Mouse (Mus musculus) intestine, embryonic 15.5 days (tissue): Measurements from ENCODE around the gene Bglap. TPM values are rescaled to one million over a fixed set of nuclear protein-coding genes. Genes with fewer than 3 reads are reported as not detected.

Experiments used
- ATAC-seq: fragments of 200-750 bp; cut with Nextera tagmentation; 2 replicates; pipeline ENCODE4 v1.8.0; 2017; ENCODE audit warnings: moderate TSS enrichment, moderate library complexity
- H3K27ac ChIP-seq: fragments of 300-500 bp; sonication (generic); 2 replicates; pipeline ENCODE4 v1.5.1; 2015; ENCODE audit warnings: mild to moderate bottlenecking, inconsistent platforms
- H3K27me3 ChIP-seq: fragments of 300-500 bp; sonication (generic); replicated peaks from 2 replicates; pipeline ENCODE4 v1.6.1; 2015; ENCODE audit warnings: inconsistent platforms
- H3K36me3 ChIP-seq: fragments of 300-500 bp; sonication (generic); 2 replicates; pipeline ENCODE4 v1.6.1; 2015; ENCODE audit warnings: inconsistent platforms
- H3K4me1 ChIP-seq: fragments of 300-500 bp; sonication (generic); replicated peaks from 2 replicates; pipeline ENCODE4 v1.6.1; 2015; ENCODE audit warnings: inconsistent platforms
- H3K4me2 ChIP-seq: fragments of 300-500 bp; sonication (generic); replicated peaks from 2 replicates; pipeline ENCODE4 v1.6.1; 2015; ENCODE audit warnings: mild to moderate bottlenecking, inconsistent platforms
- H3K4me3 ChIP-seq: fragments of 300-500 bp; sonication (generic); replicated peaks from 2 replicates; pipeline ENCODE4 v1.5.1; 2015; ENCODE audit warnings: inconsistent platforms
- H3K9ac ChIP-seq: fragments of 300-500 bp; sonication (generic); 2 replicates; pipeline ENCODE4 v1.6.1; 2015; ENCODE audit warnings: inconsistent platforms
- H3K9me3 ChIP-seq: fragments of 300-500 bp; sonication (generic); 2 replicates; pipeline ENCODE4 v1.6.1; 2016; ENCODE audit warnings: inconsistent platforms
- WGBS: fragments of 180-500 bp; shearing (Covaris S2); methylation state at CpG from one replicate; pipeline ENCODE4 v1.1.7; 2015; 5-methylcytosine and 5-hydroxymethylcytosine counted together
- polyA plus RNA-seq: library from polyadenylated mRNA; unstranded; fragments of >200 nt; fragmentation: Nextera tagmentation; extraction: Ambion mirVana; gene quantifications from 2 replicates; pipeline ENCODE4 v1.2.1, GENCODE M21; 2015

Gene Bglap
- polyA plus RNA-seq, 1 experiment from 2014 or later: not detected

DNA sequence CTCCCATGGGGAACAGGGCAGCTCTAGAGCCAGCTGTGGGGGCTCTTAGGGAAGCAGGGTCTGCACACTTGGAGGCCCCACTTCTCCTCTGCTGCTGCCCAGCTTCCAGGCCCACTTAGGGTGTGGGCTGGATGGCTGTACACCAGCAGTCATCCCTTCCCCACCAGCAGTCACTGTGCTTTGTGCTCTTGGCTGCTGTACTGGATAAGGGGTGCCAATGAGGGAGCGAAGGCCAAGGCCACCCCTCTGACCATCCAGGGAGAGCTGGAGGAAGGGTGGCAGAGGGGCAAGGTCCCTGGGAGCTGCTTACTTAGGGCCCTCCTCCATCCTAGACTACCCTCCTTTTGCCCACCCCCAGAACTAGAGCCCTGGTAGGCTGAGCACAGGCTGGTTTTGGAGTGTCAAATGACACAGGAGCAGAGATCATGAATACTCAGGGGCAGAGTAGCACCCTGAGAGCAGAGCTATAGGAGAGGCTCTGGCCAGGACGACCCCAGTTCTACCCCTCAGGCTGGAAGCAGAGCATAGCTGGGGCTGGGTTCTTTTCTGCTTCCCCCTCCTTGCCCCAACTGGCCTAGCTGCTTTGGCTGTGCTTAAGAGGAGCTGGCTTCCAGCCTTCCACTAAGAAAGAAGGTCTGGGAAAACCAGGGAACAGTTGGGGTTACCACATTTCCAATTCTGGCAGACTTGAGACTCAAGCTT lies 22.5 kb downstream of the Bglap start:
- no peak overlapping the region for H3K9ac ChIP-seq
- H3K9me3 ChIP-seq: no peaks in the 10 kb centered on the region
- WGBS: 88% methylated on average over 2 of the region's 2 CpGs
- no peak overlapping the region for H3K27ac ChIP-seq
- H3K36me3 ChIP-seq: peaks cover 53% of the 10 kb centered on the region
- H3K4me3 ChIP-seq: no peak overlapping the region
- no peak for ATAC-seq
- peaks cover 13% of the 10 kb centered on the region for H3K4me1 ChIP-seq
- peaks cover 14% of the 10 kb centered on the region for H3K27me3 ChIP-seq
- no peak overlapping the region for H3K4me2 ChIP-seq

DNA sequence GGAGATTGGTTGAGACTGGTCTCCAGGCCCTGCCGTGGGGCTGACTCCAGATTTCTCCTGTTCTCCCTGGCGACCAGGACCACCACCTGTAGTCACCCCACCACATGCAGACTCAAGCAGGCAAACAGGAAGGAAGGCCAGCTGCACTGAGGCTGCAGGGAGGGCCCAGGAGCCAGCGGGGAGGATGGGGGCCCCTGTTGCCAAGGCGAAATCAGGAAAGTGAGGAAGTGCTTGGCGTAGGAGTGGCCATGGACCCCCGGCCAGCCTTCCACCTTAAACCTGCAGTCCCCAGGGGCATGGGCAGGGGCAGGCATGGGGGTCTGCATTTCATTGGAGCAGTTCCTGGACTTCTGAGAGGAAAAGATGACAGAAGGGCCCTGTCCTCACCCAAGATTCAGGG lies 23.2 kb downstream of the Bglap start:
- Histone ChIP-seq H3K4me2 (no peak overlapping the region), H3K9me3 (no peaks in the 10 kb centered on the region), H3K4me3 (no peak overlapping the region), H3K4me1 (peaks cover 13% of the 10 kb centered on the region), H3K27ac (no peak overlapping the region), H3K36me3 (peaks cover 59% of the 10 kb centered on the region), H3K9ac (no peak overlapping the region), H3K27me3 (peaks cover 12% of the 10 kb centered on the region)
- WGBS: 82% methylated on average over 6 of the region's 6 CpGs
- no peak for ATAC-seq

GRCm38 (mm10) chr3:88359989-88360388 lies 24.3 kb downstream of the Bglap start:
- Histone ChIP-seq H3K27me3 (peaks cover 4% of the 10 kb centered on the region), H3K4me3 (no peak overlapping the region), H3K4me1 (peaks cover 13% of the 10 kb centered on the region), H3K4me2 (no peak overlapping the region), H3K36me3 (peaks cover 70% of the 10 kb centered on the region), H3K27ac (no peak overlapping the region), H3K9me3 (no peaks in the 10 kb centered on the region), H3K9ac (no peak overlapping the region)
- ATAC-seq: no peak
- WGBS: 64% methylated on average over 3 of the region's 3 CpGs

DNA sequence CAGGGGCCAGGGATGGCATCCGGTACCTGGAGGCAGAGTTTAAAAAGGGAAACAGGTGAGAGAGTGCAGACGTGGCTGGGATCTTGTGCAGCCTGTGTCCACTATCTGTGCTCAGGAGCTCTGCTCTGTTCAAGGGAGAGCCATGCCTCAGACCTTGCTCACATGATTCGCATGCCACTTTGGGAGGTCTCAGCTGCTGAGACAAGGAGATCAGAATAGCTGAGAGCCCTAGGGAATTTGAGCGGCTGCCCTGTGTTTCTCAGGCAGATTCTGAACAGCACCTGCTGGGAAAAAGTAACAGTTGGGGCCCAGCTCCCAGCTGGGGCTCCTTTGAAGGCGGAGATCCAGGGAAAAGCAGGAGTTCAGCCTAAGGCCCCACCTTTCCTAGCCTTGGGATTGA lies 24.7 kb downstream of the Bglap start:
- Histone ChIP-seq H3K4me2 (no peak overlapping the region), H3K4me1 (peaks cover 9% of the 10 kb centered on the region), H3K9ac (no peak overlapping the region), H3K27me3 (peaks cover under 1% of the 10 kb centered on the region; the same call in 1 of the 2 replicates), H3K9me3 (no peaks in the 10 kb centered on the region), H3K27ac (no peak overlapping the region), H3K36me3 (peaks cover 74% of the 10 kb centered on the region), H3K4me3 (no peak overlapping the region)
- WGBS: 79% methylated on average over 5 of the region's 5 CpGs
- ATAC-seq: no peak

DNA sequence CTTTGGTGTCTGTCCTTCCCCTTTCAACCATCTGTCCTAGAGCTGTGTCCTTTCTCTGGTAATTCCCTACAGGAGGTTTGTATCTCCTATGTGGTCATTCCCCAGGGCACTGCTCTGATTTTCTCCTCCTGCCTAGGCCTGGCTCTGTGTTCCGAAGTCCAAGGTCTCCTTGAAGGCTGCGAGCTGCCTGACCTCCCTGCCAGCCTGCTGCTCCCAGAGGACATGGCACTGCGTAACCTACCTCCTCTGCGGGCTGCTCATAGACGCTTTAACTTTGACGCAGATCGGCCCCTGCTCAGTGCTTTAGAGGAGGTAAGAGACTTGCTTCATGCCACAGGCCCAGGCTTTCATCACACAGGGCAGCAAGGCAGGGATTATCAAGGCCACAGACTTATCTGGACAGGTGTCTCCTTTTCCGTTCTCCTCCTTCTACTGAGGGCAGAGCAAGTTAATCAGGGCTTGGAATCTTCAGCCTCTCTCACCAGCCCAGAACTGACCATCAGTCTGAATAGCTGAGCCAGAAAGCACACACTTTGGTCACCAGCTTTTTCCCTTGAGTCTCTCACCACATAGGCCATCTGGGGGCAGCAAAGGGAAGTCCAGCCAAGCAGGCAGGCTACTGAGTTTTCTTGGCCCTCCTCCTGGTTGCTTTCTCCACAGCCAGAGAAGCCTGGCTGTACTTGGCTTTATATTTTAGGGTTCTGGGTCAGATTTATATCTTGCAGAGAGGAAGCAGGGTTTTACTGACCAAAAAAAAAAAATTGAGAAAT lies 29.7 kb downstream of the Bglap start:
- 91% methylated on average over 8 of the region's 8 CpGs for WGBS
- no peak overlapping the region for H3K27ac ChIP-seq
- no peaks in the 10 kb centered on the region for H3K27me3 ChIP-seq
- H3K9me3 ChIP-seq: no peaks in the 10 kb centered on the region
- H3K4me1 ChIP-seq: no peaks in the 10 kb centered on the region
- ATAC-seq: no peak
- H3K9ac ChIP-seq: 0 out of 2 replicates have a peak overlapping the region, but pooled peaks have one; percentile 5
- H3K4me2 ChIP-seq: no peak overlapping the region
- H3K36me3 ChIP-seq: peaks cover 90% of the 10 kb centered on the region
- H3K4me3 ChIP-seq: no peak overlapping the region

- Histone ChIP-seq H3K27ac (no peak overlapping the region), H3K9me3 (no peaks in the 10 kb centered on the region), H3K4me3 (no peak overlapping the region), H3K27me3 (no peaks in the 10 kb centered on the region), H3K4me1 (no peaks in the 10 kb centered on the region), H3K4me2 (no peak overlapping the region), H3K36me3 (peaks cover 85% of the 10 kb centered on the region), H3K9ac (no peak overlapping the region)
- ATAC-seq: no peak
- 95% methylated on average over 9 of the region's 9 CpGs for WGBS
These were observed 31.4 kb downstream of the Bglap start for GRCm38 (mm10) chr3:88352907-88353306.

DNA sequence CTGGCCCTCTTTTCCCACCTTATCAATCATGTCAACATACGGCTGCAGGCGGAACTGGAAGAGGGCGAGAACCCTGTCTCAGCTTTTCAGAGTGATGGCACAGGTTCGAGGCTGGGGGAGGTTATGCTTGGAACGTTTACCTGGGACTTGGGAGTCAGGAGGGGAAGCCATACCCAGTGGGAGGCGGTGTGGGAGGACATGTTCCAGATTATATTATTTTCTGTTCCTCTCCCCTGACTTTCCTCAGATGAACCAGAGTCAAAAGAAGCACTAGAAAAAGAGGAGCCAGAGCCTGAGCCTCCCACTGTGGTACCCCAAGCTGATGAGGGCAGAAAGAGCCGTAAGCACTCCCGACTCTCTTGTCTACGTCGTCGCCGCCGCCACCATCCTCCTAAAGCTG lies 33.5 kb downstream of the Bglap start:
- Histone ChIP-seq H3K36me3 (peaks cover 86% of the 10 kb centered on the region), H3K9ac (no peak overlapping the region), H3K4me3 (no peak overlapping the region), H3K4me2 (no peak overlapping the region), H3K27me3 (no peaks in the 10 kb centered on the region), H3K4me1 (no peaks in the 10 kb centered on the region), H3K9me3 (no peaks in the 10 kb centered on the region), H3K27ac (no peak overlapping the region)
- WGBS: 88% methylated on average over 13 of the region's 13 CpGs
- no peak for ATAC-seq

DNA sequence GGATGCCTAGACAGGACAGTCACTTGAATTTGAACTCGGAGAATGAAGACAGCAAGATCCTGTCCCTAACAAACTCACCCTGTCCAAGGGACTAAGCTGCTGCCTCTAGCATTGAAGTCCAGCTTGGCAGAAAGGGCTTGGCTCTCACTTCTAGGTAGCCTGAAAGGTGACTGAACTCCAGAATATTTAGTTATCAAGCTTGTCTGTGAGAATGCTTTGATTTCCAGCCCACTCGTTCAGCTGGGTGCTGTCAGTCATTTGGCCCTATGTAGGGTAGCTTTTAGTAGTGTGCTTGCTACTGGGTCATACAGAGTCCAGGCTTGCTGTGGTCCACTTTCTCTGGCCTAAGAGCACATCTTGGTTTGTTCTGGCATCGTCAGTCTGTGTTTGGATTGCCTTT lies 45.3 kb downstream of the Bglap start:
- H3K4me1 ChIP-seq: peaks cover 7% of the 10 kb centered on the region
- no peaks in the 10 kb centered on the region for H3K27me3 ChIP-seq
- H3K36me3 ChIP-seq: peaks cover 19% of the 10 kb centered on the region
- 69% methylated on average over 3 of the region's 3 CpGs for WGBS
- H3K27ac ChIP-seq: no peak overlapping the region
- H3K9ac ChIP-seq: no peak overlapping the region
- ATAC-seq: no peak
- no peak overlapping the region for H3K4me3 ChIP-seq
- H3K9me3 ChIP-seq: no peaks in the 10 kb centered on the region
- H3K4me2 ChIP-seq: no peak overlapping the region

- no peak overlapping the region for H3K27ac ChIP-seq
- peaks cover 12% of the 10 kb centered on the region for H3K36me3 ChIP-seq
- H3K27me3 ChIP-seq: no peaks in the 10 kb centered on the region
- no peak overlapping the region for H3K4me3 ChIP-seq
- H3K4me2 ChIP-seq: no peak overlapping the region
- H3K9ac ChIP-seq: no peak overlapping the region
- H3K4me1 ChIP-seq: peaks cover 8% of the 10 kb centered on the region
- H3K9me3 ChIP-seq: no peaks in the 10 kb centered on the region
- WGBS: 91% methylated on average over 7 of the region's 7 CpGs
- no peak for ATAC-seq
These were observed 45.9 kb downstream of the Bglap start for GRCm38 (mm10) chr3:88338316-88338715.

DNA sequence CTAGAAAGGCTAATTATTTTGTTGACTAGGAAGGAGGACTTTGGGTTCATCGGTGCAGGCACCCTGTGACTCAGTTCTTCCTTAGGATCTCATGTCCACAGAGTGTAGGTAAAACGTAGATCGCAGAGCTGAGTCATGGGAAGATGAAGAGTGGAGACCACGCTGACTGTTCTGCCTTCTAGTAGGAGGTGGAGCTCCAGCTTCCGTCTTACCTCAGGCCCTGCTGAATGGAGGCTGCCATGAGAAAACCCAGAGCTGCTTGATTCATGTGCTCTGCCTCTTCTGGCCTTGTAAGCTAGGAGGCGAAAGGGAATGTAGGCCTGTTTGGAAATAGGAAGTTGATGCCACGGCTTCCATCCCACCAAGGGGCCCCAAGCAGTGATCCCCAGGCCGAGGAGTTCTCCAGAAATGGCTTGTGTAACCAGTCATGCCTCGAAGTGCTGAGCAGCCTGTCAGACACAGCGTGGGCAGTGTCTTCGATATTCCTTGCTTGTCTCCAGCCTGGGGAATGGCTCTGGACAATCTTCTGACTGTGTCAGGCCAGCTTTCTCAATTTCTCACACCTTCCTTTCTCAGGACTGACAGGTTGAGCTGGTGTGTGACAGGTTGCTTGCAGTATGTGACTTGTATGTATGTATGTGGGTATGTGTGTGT lies 46.8 kb downstream of the Bglap start:
- Histone ChIP-seq H3K4me3 (peak overlapping the region; percentile 81; the same call in 1 of the 2 replicates), H3K4me1 (peaks cover 10% of the 10 kb centered on the region), H3K27ac (peak overlapping the region; percentile 45), H3K27me3 (no peaks in the 10 kb centered on the region), H3K4me2 (peak overlapping the region; percentile 60), H3K9me3 (no peaks in the 10 kb centered on the region), H3K9ac (peak overlapping the region; percentile 11; the same call in 1 of the 2 replicates), H3K36me3 (peaks cover 5% of the 10 kb centered on the region)
- 54% methylated on average over 11 of the region's 11 CpGs for WGBS
- no peak for ATAC-seq

- H3K9ac ChIP-seq: peak within 1 kb of the TSS; percentile 95
- 1% methylated on average over 48 of the region's 66 CpGs for WGBS
- H3K4me3 ChIP-seq: peak within 1 kb of the TSS; percentile 81
- H3K36me3 ChIP-seq: no peaks in the 10 kb centered on the region
- H3K27ac ChIP-seq: peak within 1 kb of the TSS; percentile 93
- H3K4me2 ChIP-seq: peak within 1 kb of the TSS; percentile 66
- peaks cover 10% of the 10 kb centered on the region for H3K4me1 ChIP-seq
- peak; percentile 89 for ATAC-seq
- H3K27me3 ChIP-seq: no peaks in the 10 kb centered on the region
- H3K9me3 ChIP-seq: no peaks in the 10 kb centered on the region
These were observed 47.9 kb downstream of the Bglap start, which contains the start of the genes Tmem79 and Smg5 for GRCm38 (mm10) chr3:88336058-88337013. Gene Tmem79 (minus strand): TSS chr3:88336148. Gene Smg5 (plus strand): TSS chr3:88336260.
